Mouse (Mus musculus): ENCODE results near the gene Pepd. TPM values are rescaled to one million over a fixed set of nuclear protein-coding genes. Genes with fewer than 3 reads are reported as not detected.

Pepd gene
- total RNA-seq, 4 experiments from 2014 or later, result 76.5 to 139 (median 99.3) TPM

DNA sequence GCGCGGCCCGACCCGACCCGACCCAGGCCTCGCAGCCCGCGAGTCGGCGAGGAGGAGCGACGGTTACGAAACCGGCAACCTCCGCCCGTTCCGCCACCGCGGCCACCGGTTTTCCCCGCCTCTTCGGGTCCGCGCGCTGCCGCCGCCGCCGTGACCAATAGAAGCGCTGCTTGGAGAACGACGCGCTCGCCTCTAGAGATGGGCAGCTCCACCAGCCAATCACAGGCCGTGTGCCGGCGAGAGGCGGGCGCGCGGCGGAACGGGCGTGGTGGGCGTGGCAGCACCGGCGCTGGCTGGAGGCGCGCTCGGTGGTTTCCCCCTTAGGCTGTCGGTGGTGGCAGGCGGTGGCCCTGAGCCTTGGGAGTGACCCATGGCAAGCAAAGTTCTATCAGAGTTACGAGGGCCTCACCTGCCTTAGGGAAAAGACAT, 144.3 kb downstream of the Pepd start, which contains the start of gene Cebpg:
Gene Cebpg (minus strand): TSS at position 138 of the 429 bp plus-strand sequence.
- peak; percentile 95 for DNase-seq

GRCm38 (mm10) chr7:35056999-35057398, 144.8 kb downstream of the Pepd start:
- no peak for DNase-seq

DNA sequence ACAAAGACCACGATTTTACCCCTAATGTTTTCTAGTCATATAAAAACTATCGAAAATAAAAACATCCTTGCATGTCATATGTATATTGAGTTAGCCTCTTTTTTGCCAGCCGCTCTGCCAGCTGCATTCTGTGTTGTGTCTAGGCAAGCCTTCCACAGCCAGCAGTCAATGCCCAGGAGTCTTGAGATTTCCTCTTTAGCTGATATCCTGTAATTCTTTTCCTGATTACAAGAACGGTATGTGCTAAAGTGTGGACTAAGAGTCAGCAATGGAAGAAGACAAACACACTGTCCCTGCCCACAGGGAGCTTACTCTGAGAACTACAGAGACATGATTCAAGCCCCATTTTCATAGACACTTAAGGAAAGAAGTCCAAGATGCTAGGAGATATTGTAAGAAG, 145.4 kb downstream of the Pepd start:
- DNase-seq, result no peak

- no peak for DNase-seq
Observed at GRCm38 (mm10) chr7:35058329-35058728, 146.2 kb downstream of the Pepd start.

DNA sequence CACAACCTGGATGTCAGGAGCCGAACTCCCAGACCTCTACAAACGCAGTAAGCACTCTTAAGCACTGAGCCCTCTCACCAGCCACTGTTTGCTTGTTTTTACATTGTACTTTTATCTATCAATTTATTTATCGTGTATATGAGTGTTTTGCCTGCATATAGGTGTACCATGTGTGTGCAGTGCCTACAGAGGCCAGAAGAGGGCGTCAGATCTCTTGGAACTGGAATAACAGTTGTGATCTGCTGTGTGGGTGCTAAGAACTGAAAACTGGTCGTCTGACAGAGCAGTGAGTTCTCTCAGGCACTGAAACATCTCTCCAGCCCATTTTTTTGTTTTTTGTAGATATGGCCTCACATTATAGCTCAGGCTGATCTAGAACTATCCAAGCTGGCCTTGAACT, 147.3 kb downstream of the Pepd start:
- no peak for DNase-seq

- no peak for DNase-seq
Observed at GRCm38 (mm10) chr7:35064286-35065258, 152.4 kb downstream of the Pepd start.

DNA sequence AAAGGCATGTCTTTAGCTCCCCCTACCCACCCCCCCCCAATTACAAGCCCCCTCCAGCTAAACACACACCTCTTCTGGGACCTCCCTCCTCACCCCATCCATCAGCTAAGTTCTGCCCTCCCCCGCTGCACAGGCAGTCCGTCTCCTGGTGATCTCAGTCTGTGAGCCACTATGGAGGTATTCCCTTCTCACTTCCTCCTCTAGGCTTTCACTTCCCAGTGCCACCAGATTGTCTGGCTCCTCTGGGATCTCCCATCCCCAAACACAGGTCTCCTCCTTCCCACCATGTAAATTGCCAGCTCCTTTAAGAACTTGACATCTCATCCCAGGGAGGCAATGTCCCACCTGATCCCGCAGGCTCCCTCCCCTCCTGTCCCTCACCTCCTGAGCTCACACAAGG, 153.8 kb downstream of the Pepd start:
- DNase-seq, result no peak

DNA sequence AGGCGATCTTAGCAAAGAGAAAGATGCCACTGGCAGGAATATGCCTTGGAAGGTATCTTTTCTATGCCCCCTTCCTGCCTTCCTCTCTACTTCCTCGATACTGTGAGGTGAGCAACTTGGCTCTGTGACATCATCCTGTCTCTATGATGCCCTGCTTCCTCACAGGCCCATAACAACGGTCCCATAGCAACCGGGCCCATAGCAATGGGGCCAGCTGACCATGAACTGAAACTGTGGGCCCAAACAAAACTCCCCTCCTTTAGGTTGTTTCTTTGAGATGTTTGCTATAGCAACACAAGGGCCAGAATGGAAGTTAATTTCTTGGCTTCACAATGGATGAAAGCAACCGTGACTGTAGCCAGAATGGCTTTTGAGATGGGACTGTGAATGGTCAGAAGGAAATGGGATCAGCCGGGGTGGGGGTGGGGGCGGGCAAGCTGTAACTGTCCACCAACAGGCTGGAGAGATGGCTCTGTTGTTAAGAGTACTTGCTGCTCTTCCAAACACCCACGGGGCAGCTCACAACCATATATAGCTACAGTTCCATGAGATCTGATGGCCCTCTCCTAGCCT, 154.5 kb downstream of the Pepd start:
- no peak for DNase-seq

DNA sequence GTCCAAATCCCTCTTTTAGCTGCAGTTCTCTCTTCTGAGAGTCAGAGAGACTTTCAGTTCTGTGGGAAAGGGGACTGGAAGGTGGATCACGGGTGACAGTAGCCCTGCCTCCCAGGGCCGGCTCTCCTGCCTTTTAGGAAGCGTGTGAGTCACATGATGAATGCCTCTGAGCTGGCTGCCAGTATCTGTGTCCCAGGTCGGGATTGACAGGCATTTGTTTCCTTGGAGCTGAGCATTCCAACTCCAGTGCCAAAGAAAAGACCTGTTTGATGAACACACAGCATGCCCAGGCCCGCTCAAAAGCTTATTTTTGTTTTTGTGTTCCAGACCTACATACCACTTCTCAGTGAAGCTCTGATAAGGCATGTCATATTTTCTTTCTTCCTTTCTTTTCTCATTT, 164.5 kb downstream of the Pepd start:
- DNase-seq, result peak; percentile 80

DNA sequence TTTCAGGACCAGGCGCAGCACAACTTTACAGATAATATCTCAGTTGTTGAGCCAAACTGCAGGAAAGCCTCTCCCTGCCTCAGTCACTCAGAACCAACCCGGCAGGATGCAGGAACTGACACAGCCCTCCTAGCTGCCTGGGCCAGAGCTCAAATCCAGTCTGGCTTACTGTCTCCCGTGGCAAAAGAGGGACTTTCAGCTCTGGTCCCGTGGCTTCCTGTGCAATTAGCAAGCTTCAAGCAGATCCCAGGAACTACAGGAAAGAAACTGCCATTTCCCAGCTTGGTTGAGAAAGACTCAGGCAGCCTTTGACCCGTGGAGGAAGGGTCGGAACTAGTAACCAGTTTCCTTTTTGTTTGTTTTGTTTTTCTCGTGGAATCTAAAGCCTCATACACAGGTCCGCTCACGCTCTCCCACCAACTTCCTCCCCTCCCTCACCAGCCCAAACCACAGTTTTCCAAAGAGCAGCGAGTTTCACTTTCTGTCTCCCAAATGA, 168.7 kb downstream of the Pepd start:
- DNase-seq, result peak; percentile 49

DNA sequence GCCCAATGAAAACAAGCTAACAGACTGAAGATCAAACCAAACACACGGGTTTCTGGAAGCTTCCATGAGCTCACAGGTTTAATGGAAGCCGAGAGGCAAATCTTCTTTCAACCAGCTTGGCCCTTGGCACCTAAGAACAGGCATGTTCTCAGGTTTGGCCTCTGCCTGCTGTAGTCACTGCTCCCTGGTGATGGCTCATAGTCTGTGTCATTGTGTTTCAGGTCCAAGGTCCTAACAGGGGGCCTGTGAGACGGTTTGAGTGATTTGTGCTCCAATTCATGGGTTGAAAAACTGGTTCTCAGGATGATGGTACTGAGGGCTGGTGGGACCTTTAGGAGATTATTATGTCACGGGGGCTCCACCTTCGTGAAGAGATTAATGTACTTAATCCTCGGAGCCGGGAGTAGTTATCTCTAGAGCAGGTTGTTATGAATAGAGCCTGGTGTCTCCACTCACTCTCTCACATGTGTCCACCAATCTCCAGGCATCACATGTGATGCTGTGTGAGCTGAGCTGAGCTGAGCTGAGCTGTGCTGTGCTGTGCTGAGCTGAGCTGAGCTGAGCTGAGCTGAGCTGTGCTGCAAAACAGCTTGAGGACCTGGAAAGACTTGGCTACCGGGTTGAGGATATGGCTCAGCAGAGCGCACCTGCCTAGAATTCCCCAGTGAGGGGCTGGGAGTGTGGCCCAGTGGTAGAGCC, 169.4 kb downstream of the Pepd start:
- no peak for DNase-seq

GRCm38 (mm10) chr7:35084565-35085360, 172.6 kb downstream of the Pepd start:
- no peak for DNase-seq

- no peak for DNase-seq
Observed at GRCm38 (mm10) chr7:35086271-35086861, 174.2 kb downstream of the Pepd start.

GRCm38 (mm10) chr7:35090550-35090949, 178.4 kb downstream of the Pepd start:
- DNase-seq, result no peak

Small RNAs within 50 kb of the gene (microRNA-seq; reads per million reads assigned to microRNA genes)
- 0 reads per million in 2 experiments for gene Gm25033

Other genes starting within 250 kb of the Pepd start
- gene Chst8, start 99.7 kb upstream of the Pepd start, total RNA-seq (2022), result 10 to 100 TPM in 3 of 4 experiments, 1 to 10 TPM in 1; 7.1 to 29.9 (median 13.8) TPM
- 10 to 100 TPM; 41.4 to 46.2 (median 44.0) TPM for gene Cebpg, start 144.2 kb downstream of the Pepd start, total RNA-seq (2022)
- 100 to 1,000 TPM in 2 of 4 experiments, 10 to 100 TPM in 2; 45.2 to 106 (median 92.9) TPM for gene Cebpa, start 206.9 kb downstream of the Pepd start, total RNA-seq (2022)